Mouse (Mus musculus): ENCODE data around the gene Lzts3.

DNA sequence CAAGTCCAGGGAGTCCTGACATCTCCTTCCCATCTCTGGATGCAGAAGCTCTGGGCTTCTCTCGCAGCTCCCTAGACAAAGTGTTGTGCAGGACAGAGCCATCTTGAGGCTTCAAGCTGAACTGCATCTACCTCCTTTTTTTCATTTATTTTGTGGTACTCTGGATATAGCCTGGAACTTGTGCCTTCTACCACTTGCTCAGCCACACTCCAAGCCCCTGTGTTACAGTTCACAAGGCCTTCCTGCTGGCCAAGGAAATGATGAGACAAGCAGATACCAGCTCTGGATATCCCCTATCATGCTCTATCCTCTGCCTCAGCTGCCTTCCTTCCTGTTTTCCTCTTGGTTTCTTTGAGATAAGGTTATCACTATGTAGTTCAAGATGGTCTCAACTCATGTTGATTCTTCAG lies 45.0 kb downstream of the Lzts3 start:
- no peak for TF ChIP-seq POLR2A (IDR thresholded peaks at IDR 0.05; ENCODE audit: insufficient read depth, low read length)
- peak; percentile 50 for TF ChIP-seq CTCF (IDR thresholded peaks at IDR 0.05; ENCODE audit: low read depth, low read length)

Measured in ES-Bruce4 (cell line).